Comparison of ENCODE assay signal across 8 mouse cellular contexts in the genomic region with DNA sequence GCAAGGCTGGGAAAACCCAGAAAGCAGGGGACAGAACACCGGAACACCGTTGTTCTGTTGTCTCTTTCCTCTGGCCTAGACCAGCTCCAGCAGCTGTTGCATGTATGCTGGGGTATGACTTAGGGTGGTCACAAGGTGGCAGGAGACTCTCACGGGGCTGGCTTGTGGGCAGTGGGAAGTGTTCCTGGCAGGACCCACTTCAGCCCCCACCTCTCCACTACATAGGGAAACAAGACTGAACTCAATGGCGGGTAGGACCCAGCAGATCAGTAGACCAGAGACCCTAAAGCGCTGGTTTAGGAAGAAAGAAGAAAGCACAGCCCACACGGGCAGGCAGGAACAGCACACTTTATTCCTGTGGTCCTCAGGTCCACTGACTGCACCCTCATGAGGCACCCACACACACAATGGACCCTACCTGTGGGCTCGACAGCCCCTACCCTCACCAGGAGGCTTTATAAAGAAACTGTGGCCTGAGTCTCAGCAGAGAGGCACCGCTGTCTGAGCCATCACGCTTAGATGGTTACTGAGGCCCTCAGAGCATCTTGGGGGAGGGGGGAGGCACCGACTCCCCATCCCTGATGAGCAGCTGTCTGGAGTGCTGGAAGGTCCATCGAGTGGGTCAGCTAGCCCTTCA. TPM values are rescaled to one million over a fixed set of nuclear protein-coding genes. Genes with fewer than 3 reads are reported as not detected.
A peak's percentile ranks its signal among the peaks of the same experiment; 100 is the strongest.
DNase-seq lines count a peak whose midpoint lies in the region; ATAC-seq and TF ChIP-seq lines count a peak whose summit lies in the region.

No protein-coding gene starts in this region.

- peaks cover 20% of the 10 kb centered on the region; the same call in 1 of the 2 replicates for H3K4me1 ChIP-seq in heart, embryonic 11.5 days (ENCODE audit: control insufficient read depth, insufficient read depth, low read length)
- peaks cover 30% of the 10 kb centered on the region for H3K4me1 ChIP-seq in bone marrow macrophage, adult 2 months (ENCODE audit: control insufficient read depth, insufficient read depth, low read length)
- H3K4me1 ChIP-seq in hindbrain, embryonic 15.5 days (replicated peaks): peaks cover 13% of the 10 kb centered on the region
- peaks cover 16% of the 10 kb centered on the region for H3K4me1 ChIP-seq in midbrain, embryonic 12.5 days

- H3K4me3 ChIP-seq in heart, embryonic 11.5 days (ENCODE audit: low read depth, low read length): peak overlapping the region; percentile 65; the same call in 1 of the 2 replicates
- peak overlapping the region; percentile 89 for H3K4me3 ChIP-seq in bone marrow macrophage, adult 2 months (ENCODE audit: insufficient read depth, low read length)
- no peak overlapping the region for H3K4me3 ChIP-seq in hindbrain, embryonic 15.5 days
- no peak overlapping the region; the same call in 1 of the 2 replicates for H3K4me3 ChIP-seq in midbrain, embryonic 12.5 days

- peaks cover 14% of the 10 kb centered on the region for H3K36me3 ChIP-seq in heart, embryonic 11.5 days (ENCODE audit: control insufficient read depth, insufficient read depth, low read length)
- H3K36me3 ChIP-seq in hindbrain, embryonic 15.5 days: peaks cover 46% of the 10 kb centered on the region
- peaks cover 47% of the 10 kb centered on the region for H3K36me3 ChIP-seq in midbrain, embryonic 12.5 days

- TF ChIP-seq CTCF in bone marrow macrophage, adult 2 months (IDR thresholded peaks at IDR 0.05; ENCODE audit: low read depth, low read length): no peak

- no peak for TF ChIP-seq POLR2A in bone marrow macrophage, adult 2 months (IDR thresholded peaks at IDR 0.05; ENCODE audit: borderline replicate concordance, low read depth, low read length)

- intact Hi-C loops in left cerebral cortex, postnatal 4 days (cut with DNase I): no loop called here

- 65% methylated on average over 11 of the region's 11 CpGs for WGBS in heart, embryonic 11.5 days (ENCODE audit: insufficient replicate concordance)
- 71% methylated on average over 10 of the region's 11 CpGs for WGBS in hindbrain, embryonic 15.5 days
- 68% methylated on average over 11 of the region's 11 CpGs for WGBS in midbrain, embryonic 12.5 days

- no peaks in the 10 kb centered on the region for H3K9me3 ChIP-seq in heart, embryonic 11.5 days (replicated peaks; ENCODE audit: control insufficient read depth, low read length)
- no peaks in the 10 kb centered on the region for H3K9me3 ChIP-seq in hindbrain, embryonic 15.5 days
- H3K9me3 ChIP-seq in midbrain, embryonic 12.5 days: no peaks in the 10 kb centered on the region

- H3K27ac ChIP-seq in heart, embryonic 11.5 days (ENCODE audit: low read depth, low read length): peak overlapping the region; percentile 29; the same call in 1 of the 2 replicates
- H3K27ac ChIP-seq in bone marrow macrophage, adult 2 months (ENCODE audit: insufficient read depth, low read depth, low read length): peak overlapping the region; percentile 97
- H3K27ac ChIP-seq in hindbrain, embryonic 15.5 days (replicated peaks): no peak overlapping the region
- H3K27ac ChIP-seq in midbrain, embryonic 12.5 days (replicated peaks): no peak overlapping the region

- peak overlapping the region; percentile 81; the same call in 1 of the 2 replicates for H3K9ac ChIP-seq in heart, embryonic 11.5 days (ENCODE audit: low read depth, low read length)
- no peak overlapping the region for H3K9ac ChIP-seq in hindbrain, embryonic 15.5 days
- no peak overlapping the region for H3K9ac ChIP-seq in midbrain, embryonic 12.5 days (replicated peaks)

- H3K4me2 ChIP-seq in heart, embryonic 11.5 days: peak overlapping the region; percentile 96
- H3K4me2 ChIP-seq in hindbrain, embryonic 15.5 days: no peak overlapping the region
- H3K4me2 ChIP-seq in midbrain, embryonic 12.5 days (replicated peaks): peak overlapping the region; percentile 65; the same call in 1 of the 2 replicates

- H3K27me3 ChIP-seq in heart, embryonic 11.5 days (ENCODE audit: control insufficient read depth, insufficient read depth, low read length): no peaks in the 10 kb centered on the region
- 0 out of 2 replicates have a peak, but pooled peaks cover 2% of the 10 kb centered on the region for H3K27me3 ChIP-seq in hindbrain, embryonic 15.5 days
- H3K27me3 ChIP-seq in midbrain, embryonic 12.5 days: peaks cover 9% of the 10 kb centered on the region

- peak; percentile 12; the same call in 1 of the 2 replicates for ATAC-seq in heart, embryonic 11.5 days (replicated peaks; ENCODE audit: insufficient number of reproducible peaks, low FRiP score, low TSS enrichment)
- 0 out of 2 replicates have a peak, but pooled peaks have one; percentile 16 for ATAC-seq in hindbrain, embryonic 15.5 days (ENCODE audit: low FRiP score, low read depth)
- ATAC-seq in midbrain, embryonic 12.5 days (ENCODE audit: low FRiP score, low read depth): peak; percentile 45

- DNase-seq in heart, adult 9 months (ENCODE audit: low spot score in 2 of 2): no peak
- DNase-seq in thymus, postnatal 14 days: no peak
- no peak for DNase-seq in cerebellum, postnatal 36 days
- DNase-seq in left cerebral cortex, postnatal 4 days: no peak

RNA-seq across cellular contexts. Expression of gene Cyba, which starts 0.7 kb away (rescaled TPM):
- polyA plus RNA-seq in heart, embryonic 11.5 days (2014; fragmentation: Nextera tagmentation; extraction: Ambion mirVana): 169 and 174 TPM in 2 replicates
- 973 and 1,035 TPM in 2 replicates for polyA plus RNA-seq in bone marrow macrophage, adult 2 months (2012; ENCODE audit: insufficient read depth, insufficient read length, missing spikeins)
- polyA plus RNA-seq in hindbrain, embryonic 15.5 days (2015; fragmentation: Nextera tagmentation; extraction: Ambion mirVana): 39.1 and 46.0 TPM in 2 replicates
- polyA plus RNA-seq in midbrain, embryonic 12.5 days (2016; fragmentation: Nextera tagmentation; extraction: Ambion mirVana): 58.2 and 63.7 TPM in 2 replicates
- 10 to 100 TPM in 1 of 2 experiments, 1 to 10 TPM in 1; 8.8 to 10.1 TPM for total RNA-seq in left cerebral cortex, postnatal 4 days (2021)

RNA-seq across cellular contexts. Expression of gene Mvd, which starts 9.8 kb away (rescaled TPM):
- polyA plus RNA-seq in heart, embryonic 11.5 days (2014; fragmentation: Nextera tagmentation; extraction: Ambion mirVana): 28.0 and 29.0 TPM in 2 replicates
- 9.6 and 12.3 TPM in 2 replicates for polyA plus RNA-seq in bone marrow macrophage, adult 2 months (2012; ENCODE audit: insufficient read depth, insufficient read length, missing spikeins)
- 70.0 and 70.1 TPM in 2 replicates for polyA plus RNA-seq in hindbrain, embryonic 15.5 days (2015; fragmentation: Nextera tagmentation; extraction: Ambion mirVana)
- polyA plus RNA-seq in midbrain, embryonic 12.5 days (2016; fragmentation: Nextera tagmentation; extraction: Ambion mirVana): 45.8 and 47.4 TPM in 2 replicates
- 10 to 100 TPM; 68.7 to 78.2 TPM for total RNA-seq in left cerebral cortex, postnatal 4 days (2021)

RNA-seq across cellular contexts. Expression of gene Il17c, which starts 11.6 kb away (rescaled TPM):
- polyA plus RNA-seq in heart, embryonic 11.5 days (2014; fragmentation: Nextera tagmentation; extraction: Ambion mirVana): not detected in 2 replicates
- polyA plus RNA-seq in bone marrow macrophage, adult 2 months (2012; ENCODE audit: insufficient read depth, insufficient read length, missing spikeins): not detected in 2 replicates
- polyA plus RNA-seq in hindbrain, embryonic 15.5 days (2015; fragmentation: Nextera tagmentation; extraction: Ambion mirVana): not detected in 2 replicates
- polyA plus RNA-seq in midbrain, embryonic 12.5 days (2016; fragmentation: Nextera tagmentation; extraction: Ambion mirVana): not detected in 2 replicates
- under 1 TPM in 1 of 2 experiments, not detected in 1; 0.52 TPM for total RNA-seq in left cerebral cortex, postnatal 4 days (2021)

RNA-seq across cellular contexts. Expression of gene Snai3, which starts 27.1 kb away (rescaled TPM):
- 3.0 and 4.2 TPM in 2 replicates for polyA plus RNA-seq in heart, embryonic 11.5 days (2014; fragmentation: Nextera tagmentation; extraction: Ambion mirVana)
- polyA plus RNA-seq in bone marrow macrophage, adult 2 months (2012; ENCODE audit: insufficient read depth, insufficient read length, missing spikeins): not detected in 2 replicates
- polyA plus RNA-seq in hindbrain, embryonic 15.5 days (2015; fragmentation: Nextera tagmentation; extraction: Ambion mirVana): not detected in 2 replicates
- polyA plus RNA-seq in midbrain, embryonic 12.5 days (2016; fragmentation: Nextera tagmentation; extraction: Ambion mirVana): not detected in 2 replicates
- not detected for total RNA-seq in left cerebral cortex, postnatal 4 days (2021)

RNA-seq across cellular contexts. Expression of gene Rnf166, which starts 42.5 kb away (rescaled TPM):
- 28.1 and 34.4 TPM in 2 replicates for polyA plus RNA-seq in heart, embryonic 11.5 days (2014; fragmentation: Nextera tagmentation; extraction: Ambion mirVana)
- polyA plus RNA-seq in bone marrow macrophage, adult 2 months (2012; ENCODE audit: insufficient read depth, insufficient read length, missing spikeins): 62.2 and 68.2 TPM in 2 replicates
- polyA plus RNA-seq in hindbrain, embryonic 15.5 days (2015; fragmentation: Nextera tagmentation; extraction: Ambion mirVana): 33.9 and 37.9 TPM in 2 replicates
- polyA plus RNA-seq in midbrain, embryonic 12.5 days (2016; fragmentation: Nextera tagmentation; extraction: Ambion mirVana): 36.7 and 37.7 TPM in 2 replicates
- 10 to 100 TPM; 21.8 to 24.1 TPM for total RNA-seq in left cerebral cortex, postnatal 4 days (2021)

Comparison
In these comparisons a context has a peak if more than half of its experiments do, and no peak if none do; other contexts are left out.
1. H3K27ac ChIP-seq: peak in heart, embryonic 11.5 days (single experiment) and bone marrow macrophage, adult 2 months (single experiment); none in hindbrain, embryonic 15.5 days (single experiment) and midbrain, embryonic 12.5 days (single experiment).
2. H3K4me3 ChIP-seq: peak in heart, embryonic 11.5 days (single experiment) and bone marrow macrophage, adult 2 months (single experiment); none in hindbrain, embryonic 15.5 days (single experiment) and midbrain, embryonic 12.5 days (single experiment).
3. Peak in every context shown above with its lines, with median percentiles within 50 percentile points of each other: ATAC-seq.